Mouse (Mus musculus) testis, postnatal 10 days (tissue): ENCODE data around the gene Gpr183.
A peak's percentile ranks its signal among the peaks of the same experiment; 100 is the strongest.

Experiments
- DNase-seq: peaks from one replicate; pipeline ENCODE4 v3.0.0; 2021; ENCODE audit warnings: low spot score

Gene Gpr183

DNA sequence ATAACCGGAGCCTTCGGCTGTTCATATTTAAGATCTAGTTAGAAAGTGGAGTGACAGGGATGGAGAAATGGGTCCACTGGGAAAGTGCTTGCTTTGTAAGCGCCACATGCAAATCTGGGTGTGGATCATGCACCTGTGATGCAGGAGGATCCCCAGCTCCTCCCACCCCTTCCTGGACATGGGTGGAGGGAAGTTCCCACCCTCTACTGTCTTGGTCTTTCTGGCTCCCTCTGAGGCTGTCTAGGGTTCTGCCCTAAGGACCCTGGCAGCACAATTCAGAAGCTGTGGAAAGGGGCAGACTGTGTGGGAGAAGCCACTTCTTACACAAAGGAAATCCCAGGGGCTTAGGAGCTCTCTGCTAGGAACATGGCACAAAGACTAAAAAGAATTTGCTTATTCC is 33.4 kb downstream of the Gpr183 start:
- DNase-seq = no peak

DNA sequence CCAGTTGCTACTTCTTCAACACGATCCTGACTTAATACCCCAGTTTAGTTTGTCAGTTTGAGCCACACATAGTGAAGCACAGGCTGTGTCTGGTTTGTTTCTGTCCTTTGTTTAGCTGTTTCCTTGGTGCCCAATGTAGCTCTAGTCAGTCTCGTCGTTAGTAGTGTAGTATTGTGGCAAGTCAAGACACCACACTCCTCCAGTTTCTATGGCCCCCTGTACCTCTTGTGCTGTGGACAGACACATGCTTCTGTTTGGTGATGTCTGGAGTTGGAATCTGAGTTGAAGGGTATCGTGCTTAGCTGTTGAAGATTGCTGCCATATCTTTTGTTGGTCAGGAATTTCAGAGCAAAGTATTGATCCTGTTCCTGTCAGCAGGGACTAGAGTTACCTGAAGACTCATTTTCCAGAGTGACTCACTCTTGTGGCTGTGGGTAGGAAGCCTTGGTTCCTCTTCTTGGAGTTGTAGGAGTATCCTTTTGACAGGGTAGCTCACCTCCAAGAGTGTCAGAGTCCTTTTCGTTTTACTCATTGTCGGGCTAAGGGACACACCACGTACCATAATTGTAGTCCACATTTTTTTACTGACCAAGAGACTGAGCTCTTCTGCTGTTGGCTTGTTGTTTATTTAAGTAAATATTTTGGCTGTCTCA is 34.1 kb downstream of the Gpr183 start:
- DNase-seq = no peak

DNA sequence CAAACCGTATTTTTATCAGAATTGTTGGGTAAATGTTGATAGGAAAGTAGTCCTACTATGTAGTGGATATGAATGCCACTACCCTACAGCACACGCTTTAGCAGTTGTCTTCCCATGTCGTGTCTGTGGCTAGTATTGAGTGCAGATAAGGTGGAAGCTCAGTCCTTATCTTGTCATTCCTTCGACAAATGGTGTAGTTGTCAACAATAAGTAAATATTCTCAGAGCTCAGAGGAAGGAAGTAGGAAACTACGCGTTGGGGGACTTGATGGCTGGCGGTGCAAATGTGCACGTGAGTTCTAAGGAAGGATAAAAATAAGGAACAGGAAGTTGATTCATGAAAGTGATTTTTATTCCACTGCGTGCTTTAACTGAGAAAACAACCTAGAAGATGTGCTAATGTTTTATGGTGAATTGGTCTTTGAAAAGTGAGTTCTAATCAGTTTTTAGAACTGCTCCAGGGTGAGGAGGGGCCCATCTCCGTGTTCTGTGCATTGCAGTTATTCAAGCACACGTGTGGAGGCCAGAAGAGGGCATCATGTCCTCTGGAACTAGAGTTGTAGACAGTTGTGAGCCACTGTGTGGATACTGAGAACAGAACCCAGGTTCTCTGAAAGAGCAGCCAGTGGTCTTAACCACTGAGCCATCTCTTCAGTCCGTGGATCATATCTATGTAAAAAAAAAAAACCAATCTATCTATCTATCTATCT is 35.6 kb downstream of the Gpr183 start:
- no peak for DNase-seq

DNA sequence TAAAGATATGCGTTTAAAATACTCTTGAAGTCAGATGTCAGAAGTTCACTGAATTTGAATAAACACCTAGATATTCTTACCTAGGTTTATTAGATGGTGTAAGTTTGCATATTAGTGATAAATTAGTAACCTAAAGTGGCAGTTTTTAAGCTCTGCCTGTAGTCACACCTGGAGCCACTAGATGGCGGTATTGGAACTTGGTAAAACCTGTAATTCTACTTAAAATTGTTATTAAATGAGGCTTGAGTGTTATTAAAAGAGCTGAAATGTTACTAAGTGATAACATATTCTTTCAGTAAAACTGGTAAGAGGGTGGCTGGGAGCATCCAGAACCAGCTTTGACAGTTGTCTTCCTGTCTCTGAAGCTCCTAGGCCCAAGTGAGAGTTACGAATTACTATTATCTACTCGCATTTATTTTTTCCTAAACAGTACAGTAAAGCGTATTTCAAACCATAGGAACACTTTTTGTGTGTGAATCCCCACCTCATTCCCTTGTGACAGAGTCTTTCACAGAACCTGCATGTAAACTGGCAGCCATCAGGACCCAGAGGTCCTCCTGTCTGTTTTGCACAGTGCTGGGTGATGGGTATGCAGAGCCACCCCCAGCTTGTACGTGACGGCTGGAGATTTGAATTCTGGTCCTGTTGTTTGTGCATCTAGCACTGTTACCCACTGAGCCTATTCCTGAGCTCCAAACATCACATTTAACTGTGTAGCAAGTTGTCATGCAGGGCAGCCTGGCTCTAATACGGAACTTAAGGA is 36.4 kb downstream of the Gpr183 start:
- peak; percentile 77 for DNase-seq

DNA sequence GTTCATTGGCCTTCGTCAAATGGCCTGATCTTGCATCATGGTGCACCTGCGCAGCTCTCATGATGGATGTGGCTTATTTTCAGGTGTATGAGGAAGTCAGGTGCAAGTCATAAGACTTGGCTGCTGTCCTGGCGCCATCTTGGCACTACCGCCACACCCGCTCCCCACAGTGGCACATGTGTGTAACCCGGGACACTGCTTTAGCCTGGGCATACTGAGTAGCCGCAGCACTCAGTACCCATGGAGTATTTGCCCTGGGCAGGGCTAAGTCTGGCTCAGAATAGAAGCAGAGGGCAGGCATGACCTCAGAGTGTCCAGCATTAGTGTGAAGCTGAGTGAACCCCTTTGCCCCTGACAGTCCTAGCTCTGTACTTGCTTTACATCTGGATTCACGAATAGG is 37.5 kb downstream of the Gpr183 start:
- no peak for DNase-seq

DNA sequence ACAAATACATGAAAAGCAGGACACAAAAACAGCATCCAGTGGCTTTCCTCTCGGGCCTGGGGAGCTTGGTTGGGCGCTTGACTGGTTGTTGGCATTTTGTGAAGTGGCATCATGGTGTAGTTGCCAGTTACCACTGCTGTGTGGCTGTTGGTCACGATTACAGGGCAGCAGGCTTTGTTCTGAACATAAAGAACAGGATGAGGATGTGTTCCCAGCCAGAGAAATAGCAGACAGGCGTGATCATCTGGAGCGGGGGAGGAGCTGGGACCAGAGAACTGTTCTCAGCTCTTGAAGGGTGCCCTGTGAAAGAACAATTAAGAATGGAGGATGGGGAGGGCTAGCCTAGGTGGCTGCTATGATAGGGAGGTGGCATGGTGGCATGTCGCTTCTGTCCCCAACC is 38.1 kb downstream of the Gpr183 start:
- no peak for DNase-seq

DNA sequence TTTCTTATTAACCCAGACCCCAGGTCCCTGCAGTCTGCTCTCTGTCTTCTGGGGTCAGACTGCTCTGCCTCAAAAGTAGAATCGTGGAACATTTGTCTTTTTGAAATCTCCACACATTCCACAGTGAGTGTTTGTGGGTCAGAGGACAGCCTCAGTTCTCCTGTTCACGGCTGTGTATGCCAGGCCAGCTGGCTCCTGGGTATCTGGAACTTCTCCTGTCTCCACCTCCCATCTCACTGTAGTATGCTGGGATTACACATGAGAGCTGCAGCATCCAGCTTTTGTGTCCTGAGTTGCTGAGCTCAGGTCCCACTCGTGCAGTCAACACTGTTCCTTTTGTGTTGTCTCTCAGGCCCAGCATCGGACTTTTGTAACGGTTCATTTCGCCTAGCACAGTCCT is 40.1 kb downstream of the Gpr183 start:
- no peak for DNase-seq

DNA sequence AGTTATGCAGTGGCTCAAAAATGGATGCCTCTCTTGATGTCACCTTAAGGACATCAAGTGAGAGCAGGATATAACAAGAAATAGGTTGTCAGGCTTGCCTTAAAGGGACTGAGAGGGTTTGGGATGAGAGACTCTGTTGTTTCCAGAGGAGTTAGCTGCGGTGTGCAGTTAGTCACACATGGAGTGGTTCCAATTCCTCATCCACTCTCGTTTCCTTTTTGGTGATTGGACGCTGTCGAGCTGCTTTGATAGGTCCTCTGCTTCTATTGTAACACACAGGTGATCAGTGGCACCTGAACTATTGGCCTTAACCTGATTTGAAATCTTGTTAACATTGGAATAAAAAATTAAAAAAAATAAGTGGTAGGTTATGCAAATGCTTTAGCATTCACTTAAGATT is 42.3 kb downstream of the Gpr183 start:
- DNase-seq = no peak

DNA sequence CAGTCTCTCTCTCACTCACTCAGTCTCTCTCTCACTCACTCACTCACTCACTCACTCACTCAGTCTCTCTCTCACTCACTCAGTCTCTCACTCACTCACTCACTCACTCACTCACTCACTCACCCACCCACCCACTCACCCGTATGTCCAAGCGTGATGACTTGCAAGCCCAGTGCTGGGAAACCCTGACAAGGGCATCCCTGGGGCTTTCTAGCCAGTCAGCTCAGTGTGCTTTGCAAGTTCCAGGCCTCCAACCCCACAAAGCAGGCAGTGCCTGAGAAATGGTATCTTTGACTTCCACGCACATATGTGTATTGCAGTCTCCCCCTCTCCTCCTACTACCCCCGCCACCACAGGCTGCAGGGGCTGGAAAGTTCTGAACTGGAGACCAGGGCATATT is 43.0 kb downstream of the Gpr183 start:
- DNase-seq = no peak

DNA sequence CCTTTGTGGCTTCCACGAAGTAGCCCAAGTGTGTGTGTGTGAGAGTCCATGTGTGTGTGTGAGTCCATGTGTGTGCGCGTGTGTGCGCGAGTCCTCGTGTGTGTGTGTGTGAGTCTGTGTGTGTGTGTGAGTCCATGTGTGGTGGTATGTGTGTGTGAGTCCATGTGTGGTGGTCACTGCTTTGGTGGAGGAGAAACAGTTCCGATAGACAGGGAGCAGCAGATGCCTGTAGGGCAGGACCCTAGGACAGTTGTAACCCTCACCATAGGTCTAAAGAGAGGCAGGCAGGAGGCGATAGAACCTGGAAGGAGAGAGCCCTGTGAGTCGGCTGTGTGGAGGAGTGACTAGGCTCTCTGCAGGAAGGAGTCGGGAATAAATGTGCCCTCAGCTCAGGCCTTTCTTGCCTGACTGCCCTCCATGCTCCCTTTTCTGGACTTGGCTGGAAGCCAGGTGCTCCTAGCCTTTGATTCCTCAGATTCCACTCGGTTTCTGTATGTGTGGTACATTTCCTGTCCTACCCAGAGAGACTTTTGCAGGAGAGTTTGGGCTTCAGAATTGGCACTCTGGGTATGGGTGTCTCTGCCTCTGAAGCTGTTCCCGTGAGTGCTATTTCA is 44.4 kb downstream of the Gpr183 start:
- peak; percentile 59 for DNase-seq

DNA sequence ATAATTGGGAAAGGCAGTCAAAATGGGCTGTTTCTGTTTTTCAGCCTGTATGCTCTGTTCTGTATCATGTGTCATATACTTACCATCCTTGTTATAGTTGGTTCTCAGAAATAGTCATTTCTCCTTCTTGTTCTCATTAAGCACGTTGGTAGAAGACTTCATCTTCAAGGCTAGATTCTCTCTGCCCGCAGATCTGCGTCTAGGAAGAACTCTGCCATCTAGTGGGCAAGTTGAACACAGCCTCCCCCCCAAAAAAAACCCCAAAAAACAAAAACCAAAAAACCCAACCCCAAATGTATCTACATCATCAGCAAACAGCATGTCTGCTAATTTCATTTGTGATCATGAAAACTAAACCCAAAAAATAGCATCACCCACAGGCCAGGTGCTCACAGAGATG is 45.2 kb downstream of the Gpr183 start:
- no peak for DNase-seq

DNA sequence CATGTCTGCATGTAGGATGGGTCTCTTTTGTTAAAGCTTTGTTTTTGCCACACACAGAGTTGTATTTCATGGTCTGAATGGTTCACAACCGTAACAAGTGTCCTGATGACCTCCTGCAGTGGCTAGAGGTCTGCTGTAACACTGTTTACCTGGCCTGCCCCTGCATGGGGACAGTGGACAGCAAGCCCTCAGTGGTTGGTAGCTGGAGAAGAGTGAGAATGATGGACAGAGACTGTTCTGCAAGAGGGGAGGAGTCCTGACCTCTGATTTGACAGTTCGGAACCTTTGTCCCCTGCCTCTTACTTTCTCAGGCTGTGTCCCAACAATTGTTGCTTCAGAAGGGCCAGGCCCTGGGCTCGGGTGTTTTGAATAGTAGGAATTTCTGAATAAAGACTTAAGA is 46.7 kb downstream of the Gpr183 start:
- no peak for DNase-seq

DNA sequence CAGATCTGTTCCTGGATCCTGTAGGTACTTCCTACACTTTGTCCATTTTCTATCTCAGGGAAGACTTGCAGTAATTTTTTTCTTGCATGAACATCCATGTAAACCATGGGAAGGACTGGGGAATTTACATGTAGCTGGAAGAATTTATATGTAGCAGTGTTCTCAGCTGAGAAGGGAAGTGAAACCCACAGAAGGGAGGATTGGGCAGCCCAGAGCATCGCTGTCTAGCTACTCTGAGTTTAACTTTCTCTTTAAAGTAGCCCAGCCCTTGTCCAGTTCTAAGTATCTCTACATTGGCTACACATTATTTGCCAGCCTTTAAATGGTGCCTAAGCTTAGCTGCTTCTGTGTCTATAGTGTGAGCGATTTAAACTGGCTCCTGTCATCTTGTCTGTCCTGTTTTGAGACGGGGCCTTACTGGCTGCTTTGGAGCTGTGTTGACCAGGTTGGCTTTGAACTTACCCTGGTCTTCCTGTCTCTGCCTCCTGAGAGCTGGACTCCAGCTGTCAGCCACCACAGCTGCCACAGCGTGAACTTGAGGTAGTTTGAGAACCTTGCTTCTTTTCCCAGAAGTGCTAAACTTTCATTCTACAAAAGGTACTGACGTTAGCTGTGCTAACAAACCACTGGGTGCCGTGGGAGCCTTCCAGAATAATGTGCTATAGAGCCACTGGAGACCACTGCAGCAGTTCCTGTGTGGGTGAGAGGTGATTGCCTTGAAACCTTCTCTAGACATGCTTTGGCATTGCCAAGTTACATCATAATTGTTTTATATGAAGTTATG is 48.5 kb downstream of the Gpr183 start:
- DNase-seq = no peak

DNA sequence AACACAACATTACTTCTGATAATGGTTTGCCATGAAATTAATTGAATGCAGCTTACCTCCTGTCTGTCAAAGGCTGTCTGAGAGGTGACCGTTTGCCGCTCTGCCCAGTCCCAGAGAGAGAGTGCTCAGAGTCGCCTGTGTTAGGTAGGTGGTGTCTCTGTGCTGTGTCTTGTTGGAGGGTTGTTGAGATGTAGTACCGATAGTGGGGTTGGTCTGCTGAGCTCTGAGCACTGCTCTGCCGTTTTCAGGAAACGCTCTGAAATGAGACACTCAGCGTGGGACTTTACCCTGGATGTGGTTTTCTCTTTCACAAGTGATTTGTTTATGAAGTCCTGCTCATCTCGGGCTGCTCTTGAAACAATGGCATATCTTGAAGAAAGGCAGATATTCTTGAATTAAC is 49.4 kb downstream of the Gpr183 start, which contains the start of gene Gpr18:
TSS of gene Gpr18 (minus strand) at position 161 of the 400 bp plus-strand sequence.
- DNase-seq = no peak

DNA sequence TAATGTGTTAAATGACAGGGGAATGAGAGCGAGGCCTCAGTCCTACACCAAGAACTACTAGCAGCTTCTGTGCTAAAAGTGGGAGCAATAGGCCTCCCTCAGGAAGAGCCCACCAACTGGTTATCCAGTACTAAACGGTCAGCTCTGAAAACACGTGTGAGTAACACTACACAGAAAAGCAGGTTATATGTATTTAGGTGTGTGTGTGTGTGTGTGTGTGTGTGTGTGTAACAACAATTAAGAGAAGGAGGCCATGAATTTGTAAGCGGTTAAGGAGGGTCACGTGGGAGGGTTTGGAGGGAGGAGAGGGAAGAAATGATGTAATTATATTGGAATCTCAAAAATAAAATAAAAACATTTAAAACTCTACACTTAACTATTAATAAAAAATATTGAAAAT is 49.9 kb downstream of the Gpr183 start:
- DNase-seq = no peak

DNA sequence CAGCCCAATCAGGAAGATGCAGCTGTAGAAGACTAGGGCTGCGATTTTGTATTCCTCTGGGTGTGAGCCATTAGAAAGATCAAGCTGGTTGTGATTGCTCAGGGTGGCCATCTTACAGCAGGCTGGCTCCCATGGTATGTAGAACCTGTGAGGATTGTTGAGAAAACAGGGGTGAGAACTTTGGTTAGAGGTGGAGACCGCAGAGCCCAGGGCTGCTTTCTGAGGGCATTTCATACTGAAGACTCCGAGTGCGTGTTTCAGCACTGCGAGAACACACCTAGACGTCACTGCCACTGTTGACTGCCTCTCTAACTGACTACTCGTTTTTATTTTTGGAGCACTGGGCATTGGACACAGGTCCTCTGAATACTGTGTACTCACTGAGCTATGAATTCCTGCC is 52.5 kb downstream of the Gpr183 start:
- no peak for DNase-seq

DNA sequence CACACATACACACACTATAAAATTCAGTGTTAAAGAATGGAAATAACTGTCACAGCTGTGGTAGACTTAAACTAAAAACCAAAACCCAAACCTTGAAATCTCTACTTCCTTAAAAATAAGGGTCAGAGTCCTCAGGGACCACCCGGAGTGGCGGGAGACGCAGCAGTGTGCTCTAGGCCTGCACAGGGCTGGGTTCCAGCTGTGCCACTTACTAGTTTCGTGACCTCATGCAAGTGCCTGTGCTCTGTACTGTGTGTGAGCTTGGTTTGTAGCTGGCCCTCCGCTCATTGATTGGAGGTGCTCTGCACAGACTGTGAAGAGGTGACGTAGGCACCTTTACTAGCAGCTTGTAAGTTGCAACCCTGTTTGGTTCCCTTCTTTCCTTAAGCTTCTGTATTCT is 55.1 kb downstream of the Gpr183 start:
- DNase-seq = no peak

DNA sequence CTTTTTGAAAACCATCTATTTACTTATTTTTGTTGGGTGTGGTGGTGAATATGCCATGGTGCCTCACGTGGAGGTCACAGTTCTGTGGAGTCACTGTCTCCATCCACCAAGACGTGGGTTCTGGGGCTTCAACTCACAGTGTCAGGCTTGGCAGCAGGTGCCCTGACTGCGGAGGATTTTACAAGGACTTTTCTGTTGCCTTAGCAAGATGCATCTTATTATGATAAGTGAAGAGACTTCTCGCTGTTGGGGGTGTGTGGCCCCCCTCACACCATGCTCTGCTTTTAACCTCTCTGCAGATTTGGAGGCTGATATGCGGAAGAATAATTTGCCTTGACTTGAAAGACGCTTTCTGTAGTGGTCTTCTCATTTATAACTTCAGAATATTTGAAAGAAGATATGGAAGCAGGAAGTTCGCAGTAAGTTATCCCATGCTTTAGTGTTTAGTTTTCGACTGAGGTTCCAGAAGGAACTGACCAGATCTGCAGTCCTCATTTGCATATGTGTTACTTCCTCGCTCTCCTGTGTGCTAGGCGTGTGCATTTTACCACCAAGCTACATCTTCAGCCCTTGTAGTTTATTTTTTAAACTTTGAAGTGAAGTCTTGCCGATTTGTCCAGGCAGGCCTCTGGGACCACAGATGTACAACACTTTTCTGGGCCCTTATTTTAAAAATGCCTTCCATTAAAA is 57.9 kb downstream of the Gpr183 start:
- no peak for DNase-seq

DNA sequence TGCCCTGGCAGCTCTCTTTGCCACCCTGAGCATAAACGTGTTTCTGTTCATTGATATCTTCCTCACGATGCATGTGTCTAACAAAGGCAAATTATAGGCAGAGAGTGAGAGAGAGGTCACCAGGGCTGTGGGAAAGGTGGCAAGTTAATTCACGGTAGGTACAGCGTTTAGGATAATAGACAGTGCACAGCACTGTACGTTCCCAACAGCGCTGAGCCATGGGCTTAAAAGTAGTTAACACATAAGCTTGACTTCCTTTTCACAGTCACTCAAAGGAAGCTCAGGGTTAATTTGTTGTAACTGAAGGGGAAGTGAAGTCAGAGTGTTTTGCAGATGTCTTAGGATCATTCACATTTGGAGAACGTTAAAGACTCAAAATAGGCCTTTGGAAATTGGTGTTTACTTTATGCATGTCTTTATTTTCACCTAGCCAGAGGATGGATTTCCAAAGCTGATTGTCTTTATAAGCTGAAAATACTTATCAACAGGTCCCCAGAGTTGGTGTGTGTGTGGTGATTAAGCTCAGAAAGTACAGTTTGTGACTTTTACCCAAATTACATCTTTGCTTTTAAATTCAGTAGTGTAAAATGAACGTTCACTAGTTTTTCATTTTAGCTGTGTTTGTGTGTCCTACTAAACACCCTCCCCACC is 58.5 kb downstream of the Gpr183 start:
- no peak for DNase-seq

DNA sequence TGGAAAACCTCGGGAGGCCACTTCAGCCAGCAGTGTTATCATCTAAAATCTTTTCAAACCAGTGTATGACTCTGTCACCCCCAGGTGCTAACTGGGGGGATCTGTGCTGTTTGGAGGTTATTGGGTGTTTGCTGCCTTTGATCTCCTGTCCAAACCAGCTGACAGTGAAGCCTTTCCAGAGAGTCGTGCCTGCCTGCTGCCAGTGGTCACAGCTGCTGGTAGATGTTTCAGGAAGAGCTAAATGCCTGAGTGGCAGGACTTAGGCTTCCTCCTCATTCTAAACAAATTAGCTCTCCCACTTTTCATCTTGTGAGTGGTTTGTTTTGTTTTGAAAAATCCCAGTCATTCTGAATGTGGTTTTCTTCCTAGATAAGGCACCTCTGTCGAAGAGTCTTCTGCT is 60.2 kb downstream of the Gpr183 start:
- no peak for DNase-seq

DNA sequence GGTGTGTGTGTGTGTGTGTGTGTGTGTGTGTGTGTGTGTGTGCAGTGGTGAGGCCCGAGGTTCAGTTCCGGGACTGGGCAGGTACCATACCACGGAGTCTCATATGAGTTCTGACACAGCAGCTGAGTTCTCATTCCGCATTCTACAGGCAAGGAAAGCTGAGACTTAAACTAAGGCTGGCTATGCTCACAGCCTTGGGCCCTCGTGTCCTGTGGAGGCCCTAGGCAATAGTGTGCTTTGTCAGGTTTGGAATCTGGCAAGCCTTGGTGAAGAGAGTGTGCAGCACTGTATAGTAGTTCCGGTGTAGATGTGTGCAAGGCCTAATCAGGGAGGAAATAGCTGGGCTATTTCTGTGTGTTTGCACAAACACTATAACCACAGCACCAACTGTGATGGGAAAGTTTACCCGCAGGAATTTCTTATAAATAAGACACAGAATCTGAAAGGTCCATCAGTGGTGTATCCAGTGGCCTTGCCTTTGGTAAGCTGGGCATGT is 61.6 kb downstream of the Gpr183 start:
- no peak for DNase-seq
